Mouse (Mus musculus) mammary gland, adult 2 months (tissue): ENCODE measurements around the gene Zfp410. TPM values are rescaled to one million over a fixed set of nuclear protein-coding genes. Genes with fewer than 3 reads are reported as not detected.

Experiments
- polyA plus RNA-seq: library from polyadenylated mRNA; depleted of rRNA; stranded (reverse); fragments of >200 nt; gene quantifications from 2 replicates; pipeline ENCODE4 v1.2.3, GENCODE M21; 2012; ENCODE audit warnings: low replicate concordance; rRNA removed

Zfp410 gene
- polyA plus RNA-seq, result 14.3 and 25.5 TPM in 2 replicates

DNA sequence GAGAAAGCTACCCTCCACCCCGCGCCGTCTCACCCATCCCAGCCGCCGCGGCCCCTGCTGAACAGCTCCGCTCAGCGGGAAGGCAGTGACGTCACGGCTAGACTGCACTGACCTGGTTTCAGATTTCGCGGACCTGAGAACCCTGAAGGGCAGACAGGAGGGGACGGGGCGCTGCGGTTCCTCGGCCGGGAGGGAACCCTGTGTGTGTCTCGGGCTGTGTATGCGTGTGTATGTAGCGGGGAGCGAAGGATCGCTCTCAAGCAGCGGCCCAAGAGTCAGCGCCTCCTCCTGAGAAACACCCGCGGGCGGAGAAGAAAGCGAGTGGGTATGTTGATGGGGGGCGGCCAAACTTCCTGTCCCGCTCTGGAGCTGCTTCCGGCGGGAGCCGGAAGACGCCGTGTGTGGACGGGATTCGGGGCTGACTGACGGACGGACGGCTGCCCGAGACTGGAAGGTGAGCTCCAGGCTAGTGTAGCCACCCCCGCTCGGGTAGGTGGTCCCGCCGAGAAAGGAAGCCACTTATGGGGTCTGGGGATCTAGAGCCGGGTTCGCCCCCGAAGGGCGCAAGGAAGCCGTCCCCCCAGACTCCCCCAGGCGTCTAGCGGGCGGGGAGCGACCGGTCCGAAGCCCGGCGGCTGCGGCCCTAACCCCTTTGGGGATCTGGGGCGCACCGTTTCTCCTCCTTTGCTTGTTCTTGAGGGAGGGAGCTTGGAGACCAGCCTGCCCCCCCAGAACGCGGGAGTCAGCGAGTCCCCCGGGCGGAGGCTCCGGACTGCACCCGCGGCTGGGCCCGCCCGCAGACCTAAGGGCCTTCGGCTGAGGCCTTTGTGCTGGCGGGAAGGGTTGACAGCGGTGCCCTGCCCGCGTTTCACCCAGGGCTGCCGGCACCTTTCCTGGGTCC lies at the start of gene Zfp410:
Gene Zfp410, plus strand, starts transcription at position 132 of the 901 bp plus-strand sequence.

DNA sequence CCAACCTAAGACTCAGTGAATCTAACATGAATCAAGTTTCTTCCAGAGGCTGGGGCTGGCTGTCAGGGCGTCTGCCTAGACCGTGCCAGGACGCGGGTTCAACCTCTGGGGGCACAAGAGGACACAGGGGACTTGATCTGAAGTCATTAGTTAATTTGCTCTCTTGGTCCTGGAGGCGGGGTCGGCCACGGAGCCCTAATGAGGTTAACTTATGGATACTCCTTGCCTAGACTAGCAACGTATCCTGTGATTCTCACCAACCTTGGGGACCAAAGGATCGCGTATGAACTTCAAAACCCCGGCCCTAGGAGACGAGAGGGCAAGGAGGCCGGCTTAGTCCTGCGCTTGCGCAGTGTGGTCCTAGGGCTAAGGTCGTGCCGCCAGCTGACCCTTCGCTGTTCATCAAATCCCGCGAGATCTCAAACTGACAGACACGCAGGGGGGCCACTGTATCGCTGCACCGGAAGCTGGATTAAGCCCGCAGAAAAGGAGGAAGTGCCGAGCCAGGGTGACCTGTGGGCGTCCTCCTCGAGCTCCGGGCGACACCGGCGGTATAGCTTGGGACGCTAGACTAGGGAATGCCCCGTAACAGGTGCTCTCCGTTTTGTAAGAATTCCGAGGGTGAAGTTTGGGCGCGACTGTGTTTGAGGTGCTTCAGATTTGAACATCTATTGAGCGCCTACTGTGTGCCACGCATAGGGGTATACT lies 31.6 kb upstream of the Zfp410 start, which contains the start of gene Ptgr2:
Gene Ptgr2, plus strand, starts transcription at position 348 of the 708 bp plus-strand sequence.

DNA sequence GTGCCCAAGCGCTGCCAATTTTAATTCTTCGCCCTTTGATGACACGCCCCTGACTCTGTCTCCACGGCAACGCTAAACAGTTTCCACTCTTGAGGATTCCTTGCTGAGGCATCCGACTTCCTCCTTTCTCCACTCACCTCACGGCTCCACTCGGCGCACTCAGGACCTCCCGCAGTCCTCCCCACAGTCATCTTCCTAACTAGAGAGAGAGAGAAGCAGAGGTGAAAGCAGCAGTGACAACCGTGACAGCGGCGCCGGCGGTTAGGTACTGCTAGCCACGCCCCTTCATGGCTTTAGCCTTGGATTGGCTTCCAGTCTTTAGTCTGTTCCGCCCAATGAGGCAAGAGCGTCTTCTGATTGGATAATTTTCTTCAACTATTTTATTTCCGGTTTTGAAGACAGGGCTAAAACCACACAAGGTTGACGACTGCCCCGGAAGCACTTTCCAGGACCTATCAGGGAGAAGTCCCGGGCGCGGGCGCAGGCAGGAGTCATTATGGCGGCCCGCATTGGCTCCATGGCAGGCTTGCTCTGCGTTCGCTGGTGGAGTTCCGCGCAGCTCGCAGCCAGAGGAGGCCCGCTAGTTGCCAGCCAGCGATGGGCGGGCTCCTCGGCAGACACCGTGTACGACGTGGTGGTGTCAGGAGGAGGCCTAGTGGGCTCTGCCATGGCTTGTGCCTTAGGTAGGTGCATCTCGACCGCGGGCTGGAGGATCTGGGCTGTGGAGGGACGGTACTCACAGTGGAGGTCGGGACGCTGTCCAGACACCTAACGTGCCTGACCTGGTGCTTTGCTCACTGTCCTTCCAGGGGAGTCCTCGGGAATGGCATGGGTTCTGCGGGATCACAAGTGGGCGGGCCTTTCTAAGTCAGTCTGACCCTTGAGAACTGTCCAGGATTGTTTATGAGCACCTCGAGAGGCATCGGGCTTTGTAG lies 45.2 kb downstream of the Zfp410 start, which contains the start of the genes Coq6 and Fam161b:
Gene Coq6, plus strand, starts transcription at position 103 of the 935 bp plus-strand sequence.
Gene Fam161b, minus strand, starts transcription at position 279 of the 935 bp plus-strand sequence.

Other genes with a start within 250 kb of the Zfp410 start
- gene Acot5, start 247.5 kb upstream of the Zfp410 start, polyA plus RNA-seq, result 0.08 TPM in 1 of 2 replicates, not detected in the other
- 4.1 and 4.4 TPM in 2 replicates for gene Acot6, start 216.2 kb upstream of the Zfp410 start, polyA plus RNA-seq
- 2.0 and 3.9 TPM in 2 replicates for gene Dnal1, start 202.5 kb upstream of the Zfp410 start, polyA plus RNA-seq
- gene Pnma1, start 168.4 kb upstream of the Zfp410 start, polyA plus RNA-seq, result 0.14 and 0.23 TPM in 2 replicates
- 16.9 and 31.0 TPM in 2 replicates for gene Elmsan1, start 98.0 kb upstream of the Zfp410 start, polyA plus RNA-seq
- gene Ptgr2, start 31.6 kb upstream of the Zfp410 start, polyA plus RNA-seq, result 9.0 and 17.3 TPM in 2 replicates
- gene Coq6, start 44.8 kb downstream of the Zfp410 start, polyA plus RNA-seq, result 56.7 and 97.7 TPM in 2 replicates
- gene Fam161b, start 45.0 kb downstream of the Zfp410 start, polyA plus RNA-seq, result 0.73 and 1.6 TPM in 2 replicates
- gene Entpd5, start 92.2 kb downstream of the Zfp410 start, polyA plus RNA-seq, result 9.5 and 21.1 TPM in 2 replicates
- gene Bbof1, start 92.2 kb downstream of the Zfp410 start, polyA plus RNA-seq, result 0.11 and 0.32 TPM in 2 replicates
- gene Rnf113a2, start 100.3 kb downstream of the Zfp410 start, polyA plus RNA-seq, result 2.7 and 4.5 TPM in 2 replicates
- 47.1 and 147 TPM in 2 replicates for gene Aldh6a1, start 134.2 kb downstream of the Zfp410 start, polyA plus RNA-seq
- gene Lin52, start 134.6 kb downstream of the Zfp410 start, polyA plus RNA-seq, result 10.2 and 27.2 TPM in 2 replicates